Mouse (Mus musculus): ENCODE measurements at regions not wholly inside any gene's neighbourhood (a gene's known extent, or its start where the extent isn't known, plus 50 kb on each side); places are given as distances from the start of the nearest gene placed in this dataset.

DNA sequence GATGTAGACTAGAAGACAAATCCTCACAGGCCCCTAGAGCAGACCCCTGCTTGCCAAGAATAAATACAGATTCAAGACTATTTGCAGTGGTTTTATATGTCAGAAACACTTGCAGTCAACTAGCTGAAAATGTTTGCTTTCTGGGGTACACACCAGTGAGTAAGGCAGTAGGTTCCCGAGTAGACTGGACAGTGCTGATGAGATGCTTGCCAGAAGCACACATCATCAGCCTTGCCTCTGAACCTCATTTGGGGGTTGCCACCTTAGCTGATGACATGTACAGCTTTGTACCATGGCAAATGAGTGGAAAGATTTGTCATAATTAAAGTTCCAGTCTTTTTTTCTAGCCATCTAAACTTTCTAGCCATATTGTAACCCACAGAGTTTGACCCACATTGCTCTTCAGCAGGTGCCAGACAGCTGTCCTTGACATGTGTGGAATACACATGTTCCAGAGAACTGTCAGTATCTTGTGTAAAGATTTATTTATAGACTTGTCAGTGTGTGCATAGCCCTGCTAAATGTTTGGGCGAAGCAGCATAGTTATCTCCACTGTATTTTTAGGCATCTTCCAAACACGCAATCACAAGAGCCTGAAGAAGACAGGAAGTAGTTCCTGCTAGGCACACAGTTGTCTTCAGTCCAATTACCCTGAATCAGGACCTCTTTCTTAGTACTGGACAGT is 334.5 kb upstream of the 4930452B06Rik start:
- no peak for DNase-seq
- H3K27ac ChIP-seq (ENCODE audit: low read depth): no peak overlapping the region
- no peaks in the 10 kb centered on the region for H3K4me1 ChIP-seq (ENCODE audit: insufficient read depth)
- no peak for ATAC-seq
- no peak overlapping the region for H3K4me3 ChIP-seq (ENCODE audit: low read depth, low read length)
- 56% methylated on average over 3 of the region's 3 CpGs for WGBS (ENCODE audit: insufficient replicate concordance)
- H3K36me3 ChIP-seq (replicated peaks; ENCODE audit: insufficient read depth, low read length): no peaks in the 10 kb centered on the region
- no peak overlapping the region for H3K4me2 ChIP-seq (ENCODE audit: low read depth, low read length)
- H3K27me3 ChIP-seq (ENCODE audit: insufficient read depth, low read length): no peaks in the 10 kb centered on the region
- H3K9me3 ChIP-seq (ENCODE audit: low read length): no peaks in the 10 kb centered on the region
- H3K9ac ChIP-seq (replicated peaks): no peak overlapping the region
- no peak for TF ChIP-seq CTCF (IDR thresholded peaks at IDR 0.05; ENCODE audit: low read depth)
- no peak for TF ChIP-seq EP300 (IDR thresholded peaks at IDR 0.05; ENCODE audit: low read depth)

DNA sequence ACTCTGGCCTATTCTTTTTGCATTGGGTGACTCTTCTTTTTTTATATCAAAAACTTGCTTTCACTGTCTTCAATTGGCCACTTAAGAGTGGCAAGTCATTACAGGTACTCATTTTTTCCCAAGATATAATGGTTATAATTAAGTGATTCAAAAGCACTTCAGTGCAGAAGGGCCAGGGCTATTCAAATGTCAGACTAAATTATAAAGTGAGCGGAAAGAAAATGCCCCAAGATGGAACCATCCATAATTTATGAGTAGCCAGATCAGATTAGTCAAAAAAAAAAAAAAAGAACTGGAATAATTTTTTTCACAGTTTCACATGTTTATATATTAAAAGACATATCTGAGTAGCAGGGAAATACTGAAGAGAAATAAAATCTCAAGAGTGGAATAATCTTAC is 333.8 kb upstream of the 4930452B06Rik start:
- Histone ChIP-seq H3K4me3 (ENCODE audit: low read depth, low read length) (no peak overlapping the region), H3K9ac (replicated peaks) (no peak overlapping the region), H3K27me3 (ENCODE audit: insufficient read depth, low read length) (no peaks in the 10 kb centered on the region), H3K9me3 (ENCODE audit: low read length) (no peaks in the 10 kb centered on the region), H3K4me2 (ENCODE audit: low read depth, low read length) (no peak overlapping the region), H3K4me1 (ENCODE audit: insufficient read depth) (no peaks in the 10 kb centered on the region), H3K27ac (ENCODE audit: low read depth) (no peak overlapping the region), H3K36me3 (replicated peaks; ENCODE audit: insufficient read depth, low read length) (no peaks in the 10 kb centered on the region)
- DNase-seq (no peak), ATAC-seq (no peak)
- WGBS (ENCODE audit: insufficient replicate concordance): 80% methylated on average over 1 of the region's 1 CpGs
- TF ChIP-seq CTCF (IDR thresholded peaks at IDR 0.05; ENCODE audit: low read depth): no peak
- no peak for TF ChIP-seq EP300 (IDR thresholded peaks at IDR 0.05; ENCODE audit: low read depth)

- DNase-seq (no peak), ATAC-seq (no peak)
- H3K27ac ChIP-seq (ENCODE audit: low read depth): no peak overlapping the region
Observed at GRCm38 (mm10) chr14:8993421-8993820, 327.4 kb upstream of the 4930452B06Rik start.

DNA sequence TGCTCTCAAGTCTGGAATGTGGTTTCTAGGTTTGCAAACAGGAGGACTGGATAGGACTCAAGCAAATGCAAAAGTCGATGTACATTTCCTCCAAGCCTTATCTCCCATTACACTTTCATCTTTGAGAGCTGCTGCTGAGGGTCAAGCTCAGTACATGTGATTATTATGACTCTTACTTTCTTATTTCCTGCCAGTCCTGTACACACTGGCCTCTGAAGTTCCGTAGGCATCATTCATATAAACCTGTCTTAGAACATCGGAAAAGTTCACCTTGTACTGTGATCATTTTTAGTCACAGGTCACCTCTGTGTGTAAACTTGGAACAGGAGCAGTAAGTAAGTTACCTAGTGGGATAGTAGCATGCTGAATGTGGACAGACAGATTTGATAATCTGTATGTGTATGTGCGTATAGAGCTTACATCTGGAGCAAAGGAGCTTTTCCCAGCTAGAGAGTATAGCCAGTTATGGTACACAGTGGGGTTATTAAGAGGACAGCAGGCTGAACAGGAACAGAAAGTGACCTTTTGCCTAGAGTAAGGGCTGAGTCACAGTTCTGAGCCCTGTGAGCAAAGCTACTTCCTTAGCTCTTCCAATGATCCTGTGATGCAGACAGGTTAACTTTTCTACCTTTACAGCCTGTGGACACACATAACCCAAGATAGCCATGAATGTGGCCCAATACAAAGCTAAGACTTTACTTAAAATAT is 319.2 kb upstream of the 4930452B06Rik start:
- WGBS (ENCODE audit: insufficient replicate concordance): 77% methylated on average over 4 of the region's 4 CpGs
- no peak overlapping the region for H3K9ac ChIP-seq (replicated peaks)
- H3K9me3 ChIP-seq (ENCODE audit: low read length): no peaks in the 10 kb centered on the region
- H3K27ac ChIP-seq (ENCODE audit: low read depth): no peak overlapping the region
- no peak for DNase-seq
- no peak overlapping the region for H3K4me3 ChIP-seq (ENCODE audit: low read depth, low read length)
- no peak for ATAC-seq
- no peak overlapping the region for H3K4me2 ChIP-seq (ENCODE audit: low read depth, low read length)
- TF ChIP-seq EP300 (IDR thresholded peaks at IDR 0.05; ENCODE audit: low read depth) (no peak), CTCF (IDR thresholded peaks at IDR 0.05; ENCODE audit: low read depth) (no peak)
- no peaks in the 10 kb centered on the region for H3K27me3 ChIP-seq (ENCODE audit: insufficient read depth, low read length)
- H3K4me1 ChIP-seq (ENCODE audit: insufficient read depth): no peaks in the 10 kb centered on the region
- no peaks in the 10 kb centered on the region for H3K36me3 ChIP-seq (replicated peaks; ENCODE audit: insufficient read depth, low read length)

More at GRCm38 (mm10) chr14:8993421-8993820, 327.4 kb upstream of the 4930452B06Rik start:
- Histone ChIP-seq H3K4me2 (ENCODE audit: low read depth, low read length) (no peak overlapping the region), H3K4me3 (ENCODE audit: low read depth, low read length) (no peak overlapping the region), H3K4me1 (ENCODE audit: insufficient read depth) (no peaks in the 10 kb centered on the region), H3K9me3 (ENCODE audit: low read length) (no peaks in the 10 kb centered on the region), H3K9ac (replicated peaks) (no peak overlapping the region), H3K36me3 (replicated peaks; ENCODE audit: insufficient read depth, low read length) (no peaks in the 10 kb centered on the region), H3K27me3 (ENCODE audit: insufficient read depth, low read length) (no peaks in the 10 kb centered on the region)
- WGBS (ENCODE audit: insufficient replicate concordance): 79% methylated on average over 1 of the region's 1 CpGs
- no peak for TF ChIP-seq EP300 (IDR thresholded peaks at IDR 0.05; ENCODE audit: low read depth)
- no peak for TF ChIP-seq CTCF (IDR thresholded peaks at IDR 0.05; ENCODE audit: low read depth)

- TF ChIP-seq EP300 (IDR thresholded peaks at IDR 0.05; ENCODE audit: low read depth): no peak
- no peak for TF ChIP-seq CTCF (IDR thresholded peaks at IDR 0.05; ENCODE audit: low read depth)
- no peak overlapping the region for H3K27ac ChIP-seq (ENCODE audit: low read depth)
- ATAC-seq: no peak
- no peak overlapping the region for H3K9ac ChIP-seq (replicated peaks)
- H3K4me1 ChIP-seq (ENCODE audit: insufficient read depth): no peaks in the 10 kb centered on the region
- no peaks in the 10 kb centered on the region for H3K36me3 ChIP-seq (replicated peaks; ENCODE audit: insufficient read depth, low read length)
- H3K27me3 ChIP-seq (ENCODE audit: insufficient read depth, low read length): no peaks in the 10 kb centered on the region
- H3K4me2 ChIP-seq (ENCODE audit: low read depth, low read length): no peak overlapping the region
- DNase-seq: no peak
- no peaks in the 10 kb centered on the region for H3K9me3 ChIP-seq (ENCODE audit: low read length)
- no peak overlapping the region for H3K4me3 ChIP-seq (ENCODE audit: low read depth, low read length)
- WGBS (ENCODE audit: insufficient replicate concordance): 55% methylated on average over 2 of the region's 2 CpGs
Observed at GRCm38 (mm10) chr14:8961554-8961953, 295.5 kb upstream of the 4930452B06Rik start.

- TF ChIP-seq CTCF (IDR thresholded peaks at IDR 0.05; ENCODE audit: low read depth): no peak
- no peak for TF ChIP-seq EP300 (IDR thresholded peaks at IDR 0.05; ENCODE audit: low read depth)
- DNase-seq (no peak), ATAC-seq (no peak)
- Histone ChIP-seq H3K4me3 (ENCODE audit: low read depth, low read length) (no peak overlapping the region), H3K9ac (replicated peaks) (no peak overlapping the region), H3K4me1 (ENCODE audit: insufficient read depth) (no peaks in the 10 kb centered on the region), H3K27me3 (ENCODE audit: insufficient read depth, low read length) (no peaks in the 10 kb centered on the region), H3K4me2 (ENCODE audit: low read depth, low read length) (no peak overlapping the region), H3K27ac (ENCODE audit: low read depth) (no peak overlapping the region), H3K36me3 (replicated peaks; ENCODE audit: insufficient read depth, low read length) (no peaks in the 10 kb centered on the region), H3K9me3 (ENCODE audit: low read length) (no peaks in the 10 kb centered on the region)
- 64% methylated on average over 6 of the region's 6 CpGs for WGBS (ENCODE audit: insufficient replicate concordance)
Observed at GRCm38 (mm10) chr14:8952853-8953397, 286.9 kb upstream of the 4930452B06Rik start.
